Mouse (Mus musculus) intestine, postnatal 0 days (tissue): ENCODE measurements around the gene Myo1f. TPM values are rescaled to one million over a fixed set of nuclear protein-coding genes. Genes with fewer than 3 reads are reported as not detected.

Experiments
- ATAC-seq: fragments of 200-750 bp; cut with Nextera tagmentation; 2 replicates; pipeline ENCODE4 v1.8.0; 2017; ENCODE audit warnings: mild to moderate bottlenecking, moderate TSS enrichment, moderate library complexity
- H3K27ac ChIP-seq: fragments of 300-500 bp; sonication (generic); 2 replicates; pipeline ENCODE4 v1.5.1; 2014; ENCODE audit warnings: mild to moderate bottlenecking, low read depth, low read length, moderate library complexity
- H3K27me3 ChIP-seq: fragments of 300-500 bp; sonication (generic); replicated peaks from 2 replicates; pipeline ENCODE4 v1.6.1; 2014; ENCODE audit warnings: low read length, mixed read lengths; ENCODE audit not compliant: control insufficient read depth, insufficient read depth
- H3K36me3 ChIP-seq: fragments of 300-500 bp; sonication (generic); 2 replicates; pipeline ENCODE4 v1.6.1; 2014; ENCODE audit warnings: mild to moderate bottlenecking, moderate library complexity; ENCODE audit not compliant: control insufficient read depth, insufficient read depth
- H3K4me1 ChIP-seq: fragments of 300-500 bp; sonication (generic); replicated peaks from 2 replicates; pipeline ENCODE4 v1.6.1; 2014; ENCODE audit warnings: antibody characterized with exemption, low read length, mixed read lengths; ENCODE audit not compliant: control insufficient read depth, insufficient read depth
- H3K4me2 ChIP-seq: fragments of 300-500 bp; sonication (generic); replicated peaks from 2 replicates; pipeline ENCODE4 v1.6.1; 2014; ENCODE audit warnings: low read depth, mild to moderate bottlenecking, moderate library complexity
- H3K4me3 ChIP-seq: fragments of 300-500 bp; sonication (generic); 2 replicates; pipeline ENCODE4 v1.5.1; 2014; ENCODE audit warnings: low read depth, low read length
- H3K9ac ChIP-seq: fragments of 300-500 bp; sonication (generic); 2 replicates; pipeline ENCODE4 v1.6.1; 2014; ENCODE audit warnings: mild to moderate bottlenecking, low read depth, low read length
- H3K9me3 ChIP-seq: fragments of 300-500 bp; sonication (generic); 2 replicates; pipeline ENCODE4 v1.6.1; 2016; ENCODE audit warnings: mixed run types; ENCODE audit not compliant: control insufficient read depth
- CTCF ChIP-seq: sonication (generic); IDR thresholded peaks from 2 replicates; pipeline ENCODE4 v1.5.1; 2016; ENCODE audit warnings: low read depth, mild to moderate bottlenecking, control low read depth, antibody characterized with exemption, moderate library complexity
- WGBS: fragments of 180-500 bp; shearing (Covaris S2); extraction: QIAGEN DNeasy Blood & Tissue Kit; methylation state at CpG from one replicate; pipeline ENCODE4 v1.1.7; 2014; 5-methylcytosine and 5-hydroxymethylcytosine counted together
- polyA plus RNA-seq: library from polyadenylated mRNA; unstranded; fragments of >200 nt; fragmentation: Nextera tagmentation; extraction: Ambion mirVana; gene quantifications from 2 replicates; pipeline ENCODE4 v1.2.1, GENCODE M21; 2015

The Myo1f gene
- polyA plus RNA-seq, 1 experiment from 2014 or later = 0.94 TPM

GRCm38 (mm10) chr17:33637038-33637437 lies 81.5 kb downstream of the Myo1f start:
- Histone ChIP-seq H3K4me3 (no peak overlapping the region), H3K9me3 (no peaks in the 10 kb centered on the region), H3K4me2 (no peak overlapping the region), H3K9ac (no peak overlapping the region), H3K27ac (no peak overlapping the region), H3K27me3 (no peaks in the 10 kb centered on the region), H3K4me1 (no peaks in the 10 kb centered on the region), H3K36me3 (peaks cover under 1% of the 10 kb centered on the region; the same call in 1 of the 2 replicates)
- no peak for TF ChIP-seq CTCF
- no peak for ATAC-seq
- WGBS = 65% methylated on average over 2 of the region's 2 CpGs

GRCm38 (mm10) chr17:33637516-33638276 lies 82.2 kb downstream of the Myo1f start, which contains the start of gene Pram1:
TSS of gene Pram1 (plus strand) at chr17:33638056.
- H3K4me3 ChIP-seq = no peak within 1 kb of the TSS
- no peak for TF ChIP-seq CTCF
- no peaks in the 10 kb centered on the region for H3K27me3 ChIP-seq
- peaks cover 2% of the 10 kb centered on the region; the same call in 1 of the 2 replicates for H3K36me3 ChIP-seq
- 77% methylated on average over 4 of the region's 4 CpGs for WGBS
- H3K9ac ChIP-seq = no peak within 1 kb of the TSS
- no peak within 1 kb of the TSS for H3K4me2 ChIP-seq
- H3K27ac ChIP-seq = no peak within 1 kb of the TSS
- no peak for ATAC-seq
- H3K4me1 ChIP-seq = no peaks in the 10 kb centered on the region
- H3K9me3 ChIP-seq = no peaks in the 10 kb centered on the region

- TF ChIP-seq CTCF = no peak
- 47% methylated on average over 6 of the region's 6 CpGs for WGBS
- no peak for ATAC-seq
- Histone ChIP-seq H3K9ac (no peak overlapping the region), H3K4me2 (no peak overlapping the region), H3K4me1 (no peaks in the 10 kb centered on the region), H3K36me3 (peaks cover 19% of the 10 kb centered on the region), H3K27ac (no peak overlapping the region), H3K9me3 (no peaks in the 10 kb centered on the region), H3K27me3 (no peaks in the 10 kb centered on the region), H3K4me3 (no peak overlapping the region)
Observed at GRCm38 (mm10) chr17:33639743-33640142, 84.2 kb downstream of the Myo1f start.

GRCm38 (mm10) chr17:33644068-33644467 lies 88.6 kb downstream of the Myo1f start:
- Histone ChIP-seq H3K36me3 (peaks cover 57% of the 10 kb centered on the region), H3K4me2 (no peak overlapping the region), H3K27ac (no peak overlapping the region), H3K9me3 (no peaks in the 10 kb centered on the region), H3K9ac (no peak overlapping the region), H3K4me3 (no peak overlapping the region), H3K27me3 (no peaks in the 10 kb centered on the region), H3K4me1 (no peaks in the 10 kb centered on the region)
- WGBS = 93% methylated on average over 4 of the region's 4 CpGs
- ATAC-seq = no peak
- no peak for TF ChIP-seq CTCF

DNA sequence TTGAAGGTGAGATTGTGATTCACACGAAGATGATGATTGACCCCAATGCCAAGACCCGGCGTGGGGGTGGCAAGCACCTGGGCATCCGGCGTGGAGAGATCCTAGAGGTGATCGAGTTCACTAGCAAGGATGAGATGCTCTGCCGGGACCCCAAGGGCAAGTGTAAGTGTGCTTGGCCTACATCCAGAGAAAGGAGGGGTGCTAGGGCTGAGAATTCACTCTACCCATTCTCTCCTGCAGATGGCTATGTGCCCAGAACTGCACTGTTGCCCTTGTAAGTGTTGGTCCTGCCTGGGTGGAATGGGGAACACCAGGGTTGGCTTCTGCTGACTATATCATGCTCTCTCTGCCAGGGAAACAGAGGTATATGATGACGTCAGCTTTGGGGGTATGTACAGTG lies 89.6 kb downstream of the Myo1f start:
- no peaks in the 10 kb centered on the region for H3K9me3 ChIP-seq
- no peak for ATAC-seq
- H3K27ac ChIP-seq = no peak overlapping the region
- no peaks in the 10 kb centered on the region for H3K4me1 ChIP-seq
- H3K27me3 ChIP-seq = no peaks in the 10 kb centered on the region
- TF ChIP-seq CTCF = no peak
- no peak overlapping the region for H3K4me3 ChIP-seq
- H3K4me2 ChIP-seq = no peak overlapping the region
- peaks cover 67% of the 10 kb centered on the region for H3K36me3 ChIP-seq
- 95% methylated on average over 8 of the region's 8 CpGs for WGBS
- no peak overlapping the region for H3K9ac ChIP-seq

DNA sequence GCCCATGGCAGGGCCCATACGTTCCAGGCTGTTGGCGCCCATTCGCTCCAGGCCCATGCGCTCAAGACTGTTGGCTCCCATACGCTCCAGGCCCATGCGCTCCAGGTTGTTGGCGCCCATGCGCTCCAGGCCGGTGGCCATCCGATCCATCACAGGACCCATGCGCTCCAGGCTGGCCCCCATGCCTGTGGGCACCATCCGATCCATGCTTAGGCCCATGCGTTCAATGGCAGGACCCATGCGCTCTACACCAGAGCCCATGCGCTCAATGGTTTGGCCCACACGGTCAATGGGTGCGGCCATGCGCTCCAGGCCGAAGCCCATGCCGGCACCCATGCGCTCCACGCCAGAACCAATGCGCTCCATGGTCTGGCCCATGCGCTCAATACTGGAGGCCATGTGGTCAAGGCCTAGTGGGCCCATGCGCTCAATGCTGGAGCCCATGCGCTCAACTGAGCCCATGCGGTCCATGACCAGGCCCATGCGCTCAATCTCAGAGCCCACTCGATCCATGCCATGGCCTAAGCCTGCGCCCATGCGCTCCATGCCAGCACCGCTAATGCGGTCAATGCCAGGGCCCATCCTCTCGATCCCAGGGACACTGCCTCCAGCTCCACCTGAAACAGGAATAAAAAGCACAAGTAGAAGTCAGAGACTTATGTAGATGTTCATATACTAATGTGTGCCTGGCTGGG lies 94.4 kb downstream of the Myo1f start:
- no peak overlapping the region for H3K9ac ChIP-seq
- H3K27me3 ChIP-seq = no peaks in the 10 kb centered on the region
- TF ChIP-seq CTCF = no peak
- 98% methylated on average over 34 of the region's 34 CpGs for WGBS
- H3K9me3 ChIP-seq = no peaks in the 10 kb centered on the region
- H3K36me3 ChIP-seq = peaks cover 81% of the 10 kb centered on the region
- no peak overlapping the region for H3K4me3 ChIP-seq
- H3K4me1 ChIP-seq = no peaks in the 10 kb centered on the region
- H3K27ac ChIP-seq = 0 out of 2 replicates have a peak overlapping the region, but pooled peaks have one; percentile 4
- H3K4me2 ChIP-seq = no peak overlapping the region
- no peak for ATAC-seq

Other genes starting within 250 kb of the Myo1f start
- gene Zfp81, start 196.8 kb upstream of the Myo1f start, polyA plus RNA-seq = 2.6 and 3.0 TPM in 2 replicates
- gene Zfp101, start 161.1 kb upstream of the Myo1f start, polyA plus RNA-seq = 4.3 and 4.5 TPM in 2 replicates
- gene Actl9, start 122.8 kb upstream of the Myo1f start, polyA plus RNA-seq = not detected in 2 replicates
- gene Adamts10, start 31.5 kb upstream of the Myo1f start, polyA plus RNA-seq = 5.9 and 8.1 TPM in 2 replicates
- 19.0 and 19.4 TPM in 2 replicates for gene Zfp414, start 73.4 kb downstream of the Myo1f start, polyA plus RNA-seq
- gene Pram1, start 82.3 kb downstream of the Myo1f start, polyA plus RNA-seq = 0.25 and 0.39 TPM in 2 replicates
- 145 and 152 TPM in 2 replicates for gene Hnrnpm, start 131.2 kb downstream of the Myo1f start, polyA plus RNA-seq
- gene March2, start 163.0 kb downstream of the Myo1f start, polyA plus RNA-seq = 51.2 and 56.0 TPM in 2 replicates
- gene Rab11b, start 204.8 kb downstream of the Myo1f start, polyA plus RNA-seq = 157 and 160 TPM in 2 replicates
- 26.7 and 33.5 TPM in 2 replicates for gene Angptl4, start 226.1 kb downstream of the Myo1f start, polyA plus RNA-seq